Mouse (Mus musculus) embryonic facial prominence, embryonic 12.5 days (tissue): ENCODE data around the gene Fanci. TPM values are rescaled to one million over a fixed set of nuclear protein-coding genes. Genes with fewer than 3 reads are reported as not detected.
A peak's percentile ranks its signal among the peaks of the same experiment; 100 is the strongest.

ENCODE experiments used
- ATAC-seq: fragments of 200-750 bp; cut with Nextera tagmentation; 2 replicates; pipeline ENCODE4 v1.8.0; 2017; ENCODE audit not compliant: insufficient number of reproducible peaks, insufficient read depth, low FRiP score, low TSS enrichment
- H3K27ac ChIP-seq: fragments of 300-500 bp; sonication (generic); 2 replicates; pipeline ENCODE4 v1.5.1; 2016; ENCODE audit warnings: mild to moderate bottlenecking
- H3K27me3 ChIP-seq: fragments of 300-500 bp; sonication (generic); 2 replicates; pipeline ENCODE4 v1.6.1; 2016; ENCODE audit warnings: mild to moderate bottlenecking, moderate library complexity
- H3K36me3 ChIP-seq: fragments of 300-500 bp; sonication (generic); 2 replicates; pipeline ENCODE4 v1.6.1; 2016; ENCODE audit warnings: mild to moderate bottlenecking
- H3K4me1 ChIP-seq: fragments of 300-500 bp; sonication (generic); 2 replicates; pipeline ENCODE4 v1.6.1; 2016
- H3K4me2 ChIP-seq: fragments of 300-500 bp; sonication (generic); replicated peaks from 2 replicates; pipeline ENCODE4 v1.6.1; 2016; ENCODE audit warnings: mild to moderate bottlenecking, moderate library complexity
- H3K4me3 ChIP-seq: fragments of 300-500 bp; sonication (generic); 2 replicates; pipeline ENCODE4 v1.5.1; 2016; ENCODE audit warnings: mild to moderate bottlenecking
- H3K9ac ChIP-seq: fragments of 300-500 bp; sonication (generic); 2 replicates; pipeline ENCODE4 v1.6.1; 2016; ENCODE audit warnings: mild to moderate bottlenecking, moderate library complexity
- H3K9me3 ChIP-seq: fragments of 300-500 bp; sonication (generic); 2 replicates; pipeline ENCODE4 v1.6.1; 2016; ENCODE audit warnings: mild to moderate bottlenecking, moderate library complexity
- WGBS: fragments of 180-500 bp; shearing (Covaris S2); methylation state at CpG from one replicate; pipeline ENCODE4 v1.1.7; 2016; 5-methylcytosine and 5-hydroxymethylcytosine counted together
- polyA plus RNA-seq: library from polyadenylated mRNA; unstranded; fragments of >200 nt; fragmentation: Nextera tagmentation; extraction: Ambion mirVana; gene quantifications from 2 replicates; pipeline ENCODE4 v1.2.1, GENCODE M21; 2016

Fanci gene
- polyA plus RNA-seq, 1 experiment from 2014 or later = 12.7 TPM

DNA sequence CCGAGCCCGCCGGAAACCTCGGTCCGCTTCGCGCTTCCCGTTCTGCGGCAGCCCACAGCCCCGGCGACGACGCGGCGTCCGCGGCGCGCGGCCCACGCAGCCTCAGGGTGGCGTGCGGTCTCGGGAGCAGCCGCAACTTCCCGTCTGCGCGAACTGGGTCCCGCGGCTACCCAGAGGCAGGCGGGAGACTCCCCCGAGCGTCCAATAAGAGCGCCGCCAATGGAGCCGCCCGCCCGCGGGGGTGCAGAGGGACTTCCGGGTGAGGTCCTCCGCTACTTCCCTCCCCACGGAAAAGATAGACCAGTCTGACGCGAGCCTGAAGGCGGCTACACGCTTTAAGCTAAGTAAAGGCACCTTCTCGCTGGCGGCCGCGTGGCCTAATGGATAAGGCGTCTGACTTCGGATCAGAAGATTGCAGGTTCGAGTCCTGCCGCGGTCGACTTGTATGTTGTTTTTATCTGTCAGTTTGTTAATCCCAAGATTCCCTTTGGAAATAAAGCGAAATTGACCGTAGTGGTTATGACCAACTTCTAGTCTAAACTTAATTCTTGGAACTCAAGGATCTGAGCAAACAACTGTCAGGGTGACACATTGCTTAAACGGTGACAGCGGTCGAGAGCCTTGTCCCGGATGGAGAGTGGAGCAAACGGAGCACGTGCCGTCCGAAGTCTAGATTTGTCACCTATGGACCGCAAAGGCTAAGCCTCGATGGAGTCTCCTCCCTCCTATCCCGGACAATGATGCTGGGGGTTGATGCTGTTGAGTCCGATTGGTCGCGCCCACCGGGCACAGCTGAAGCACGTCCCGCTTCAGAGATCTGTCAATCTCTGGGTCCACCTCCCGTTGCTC lies 74.5 kb downstream of the Fanci start, which contains the start of gene Polg:
Gene Polg (minus strand): TSS at position 310 of the 849 bp plus-strand sequence.
- Histone ChIP-seq H3K9me3 (no peaks in the 10 kb centered on the region), H3K4me2 (peak within 1 kb of the TSS; percentile 94), H3K4me3 (peak within 1 kb of the TSS; percentile 82), H3K9ac (peak within 1 kb of the TSS; percentile 76), H3K27ac (peak within 1 kb of the TSS; percentile 84), H3K36me3 (peaks cover 16% of the 10 kb centered on the region), H3K27me3 (peaks cover 9% of the 10 kb centered on the region), H3K4me1 (peaks cover 19% of the 10 kb centered on the region)
- under 1% methylated on average over 76 of the region's 76 CpGs for WGBS
- peak; percentile 92 for ATAC-seq

DNA sequence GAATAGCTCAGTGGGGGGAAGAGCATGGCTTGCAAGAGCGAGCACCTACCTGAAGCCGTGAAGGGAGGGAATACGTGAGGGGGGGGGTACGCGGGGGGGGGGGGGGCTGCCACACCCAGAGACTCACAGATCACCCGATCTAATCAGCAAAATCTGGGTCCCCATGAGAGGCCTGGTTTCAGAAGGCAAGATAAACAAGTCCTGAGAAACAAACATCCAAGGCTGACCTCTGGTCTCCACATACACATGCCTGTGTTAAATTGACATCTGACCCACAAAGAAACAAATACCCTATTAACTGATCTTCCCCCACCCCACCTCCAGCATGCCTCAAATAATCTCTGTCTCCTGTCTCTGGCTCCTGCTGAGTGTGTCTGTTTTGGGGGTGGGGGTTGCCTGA lies 76.2 kb downstream of the Fanci start:
- no peak for ATAC-seq
- H3K27me3 ChIP-seq = peaks cover 9% of the 10 kb centered on the region
- H3K9ac ChIP-seq = no peak overlapping the region
- peaks cover 19% of the 10 kb centered on the region for H3K4me1 ChIP-seq
- peak overlapping the region; percentile 23 for H3K4me3 ChIP-seq
- WGBS = 0% methylated on average over 1 of the region's 6 CpGs
- peaks cover 5% of the 10 kb centered on the region; the same call in 1 of the 2 replicates for H3K36me3 ChIP-seq
- H3K9me3 ChIP-seq = no peaks in the 10 kb centered on the region
- H3K27ac ChIP-seq = no peak overlapping the region
- H3K4me2 ChIP-seq = peak overlapping the region; percentile 94

DNA sequence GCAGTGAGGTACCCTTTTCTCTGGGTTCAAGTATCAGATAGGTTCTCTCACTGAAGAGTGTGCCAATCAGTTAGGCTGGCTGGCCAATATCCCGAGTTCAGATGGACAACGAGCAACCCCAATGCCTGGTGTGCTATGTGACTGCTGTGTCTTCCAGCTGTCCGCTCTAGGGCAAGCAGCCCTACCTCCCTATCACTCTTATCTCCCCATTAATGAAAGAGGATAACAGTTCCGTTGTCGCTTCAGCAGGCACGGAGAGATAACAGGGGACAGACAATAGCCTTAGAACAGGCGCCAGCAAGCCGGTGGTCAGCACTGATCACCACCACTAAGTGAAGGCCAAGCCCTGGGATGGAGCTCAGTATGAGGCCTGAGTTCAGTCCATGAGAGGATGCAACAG lies 77.3 kb downstream of the Fanci start:
- Histone ChIP-seq H3K27me3 (peaks cover 9% of the 10 kb centered on the region), H3K9me3 (no peaks in the 10 kb centered on the region), H3K4me3 (no peak overlapping the region), H3K36me3 (no peaks in the 10 kb centered on the region), H3K4me1 (peaks cover 19% of the 10 kb centered on the region), H3K9ac (no peak overlapping the region), H3K27ac (no peak overlapping the region), H3K4me2 (no peak overlapping the region)
- 47% methylated on average over 8 of the region's 8 CpGs for WGBS
- no peak for ATAC-seq

DNA sequence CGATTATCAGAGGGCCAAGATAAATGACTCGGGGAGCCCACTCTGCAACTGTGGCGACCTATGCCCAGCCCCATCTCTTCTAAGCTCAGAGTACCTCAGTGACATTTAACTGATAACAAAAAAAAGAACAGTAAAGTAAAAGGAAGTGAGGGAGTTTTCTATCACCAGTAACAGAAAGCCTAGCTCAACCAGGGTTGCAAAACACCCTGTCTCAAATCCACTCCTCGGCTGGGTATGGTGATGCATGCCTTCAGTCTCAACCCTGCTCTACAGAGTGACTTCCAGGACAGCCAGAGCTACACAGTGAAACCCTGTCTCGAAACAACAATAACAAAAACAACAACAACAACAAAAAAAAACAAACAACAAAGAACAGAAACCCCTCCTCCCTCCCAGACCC lies 78.0 kb downstream of the Fanci start:
- no peak for ATAC-seq
- Histone ChIP-seq H3K4me1 (peaks cover 14% of the 10 kb centered on the region), H3K9ac (no peak overlapping the region), H3K27me3 (peaks cover 2% of the 10 kb centered on the region; the same call in 1 of the 2 replicates), H3K9me3 (no peaks in the 10 kb centered on the region), H3K4me2 (no peak overlapping the region), H3K36me3 (no peaks in the 10 kb centered on the region), H3K27ac (no peak overlapping the region), H3K4me3 (no peak overlapping the region)
- 73% methylated on average over 5 of the region's 5 CpGs for WGBS

DNA sequence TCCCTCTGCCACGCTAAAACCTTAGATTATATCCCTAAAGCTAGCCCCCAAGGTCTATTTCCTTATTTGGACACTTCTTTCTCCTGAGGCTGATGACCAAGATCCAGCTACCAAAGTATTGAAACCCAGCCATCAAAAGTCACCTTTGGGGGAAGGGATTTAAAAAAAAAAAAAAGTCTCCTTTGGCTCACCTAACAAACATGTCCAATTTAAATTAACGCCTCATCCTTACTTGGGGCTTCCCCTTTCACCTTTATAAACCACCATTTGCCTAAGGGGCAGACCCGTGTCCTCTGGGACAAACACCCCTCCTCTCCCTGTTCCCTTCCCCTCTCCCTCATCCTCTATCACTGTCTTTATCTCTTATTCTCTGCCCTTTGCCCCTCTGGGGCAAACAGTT lies 79.0 kb downstream of the Fanci start:
- Histone ChIP-seq H3K36me3 (no peaks in the 10 kb centered on the region), H3K27ac (no peak overlapping the region), H3K27me3 (no peaks in the 10 kb centered on the region), H3K9ac (no peak overlapping the region), H3K4me2 (no peak overlapping the region), H3K4me3 (no peak overlapping the region), H3K4me1 (peaks cover 8% of the 10 kb centered on the region; the same call in 1 of the 2 replicates), H3K9me3 (no peaks in the 10 kb centered on the region)
- ATAC-seq = no peak
- WGBS = 63% methylated on average over 3 of the region's 3 CpGs

DNA sequence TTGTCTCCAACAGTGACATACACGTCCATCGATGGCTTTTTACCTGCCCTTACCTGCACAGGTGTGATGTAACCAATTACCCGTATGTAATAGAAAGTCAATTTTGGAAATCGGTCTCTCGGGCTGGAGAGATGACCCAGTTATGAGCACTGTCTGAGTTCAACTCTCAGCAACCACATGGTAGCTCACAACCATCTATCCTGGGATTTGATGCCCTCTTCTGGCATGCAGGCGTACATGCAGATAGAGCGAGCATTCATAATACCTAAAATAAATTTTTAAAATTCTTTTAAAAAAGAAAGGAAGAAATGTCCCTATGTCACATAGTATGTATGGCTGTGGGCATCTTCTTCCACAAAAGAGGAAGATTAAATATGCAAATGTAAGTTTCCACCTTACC lies 79.7 kb downstream of the Fanci start:
- Histone ChIP-seq H3K4me3 (no peak overlapping the region), H3K9me3 (no peaks in the 10 kb centered on the region), H3K36me3 (no peaks in the 10 kb centered on the region), H3K27me3 (no peaks in the 10 kb centered on the region), H3K4me1 (peaks cover 8% of the 10 kb centered on the region; the same call in 1 of the 2 replicates), H3K27ac (no peak overlapping the region), H3K4me2 (no peak overlapping the region), H3K9ac (no peak overlapping the region)
- ATAC-seq = no peak
- 66% methylated on average over 7 of the region's 7 CpGs for WGBS

DNA sequence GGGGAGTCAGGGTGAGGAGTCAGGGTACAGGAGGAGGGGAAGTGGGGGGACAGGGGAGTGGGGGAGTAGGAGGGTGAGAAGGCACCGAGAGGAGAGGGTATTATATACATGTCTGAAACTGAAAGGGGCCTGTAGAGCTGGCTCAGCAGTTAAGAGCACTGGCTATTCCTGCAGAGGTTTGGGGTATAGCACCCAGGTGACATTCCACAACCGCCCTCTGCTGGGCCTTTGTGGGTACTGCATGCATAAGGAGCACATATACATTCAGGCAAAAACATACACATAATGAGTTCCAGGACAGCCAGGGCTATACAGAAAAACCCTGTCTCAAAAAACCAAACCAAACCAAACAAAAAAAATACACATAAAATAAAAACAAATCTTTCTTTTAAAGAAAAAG lies 81.1 kb downstream of the Fanci start:
- 55% methylated on average over 2 of the region's 2 CpGs for WGBS

DNA sequence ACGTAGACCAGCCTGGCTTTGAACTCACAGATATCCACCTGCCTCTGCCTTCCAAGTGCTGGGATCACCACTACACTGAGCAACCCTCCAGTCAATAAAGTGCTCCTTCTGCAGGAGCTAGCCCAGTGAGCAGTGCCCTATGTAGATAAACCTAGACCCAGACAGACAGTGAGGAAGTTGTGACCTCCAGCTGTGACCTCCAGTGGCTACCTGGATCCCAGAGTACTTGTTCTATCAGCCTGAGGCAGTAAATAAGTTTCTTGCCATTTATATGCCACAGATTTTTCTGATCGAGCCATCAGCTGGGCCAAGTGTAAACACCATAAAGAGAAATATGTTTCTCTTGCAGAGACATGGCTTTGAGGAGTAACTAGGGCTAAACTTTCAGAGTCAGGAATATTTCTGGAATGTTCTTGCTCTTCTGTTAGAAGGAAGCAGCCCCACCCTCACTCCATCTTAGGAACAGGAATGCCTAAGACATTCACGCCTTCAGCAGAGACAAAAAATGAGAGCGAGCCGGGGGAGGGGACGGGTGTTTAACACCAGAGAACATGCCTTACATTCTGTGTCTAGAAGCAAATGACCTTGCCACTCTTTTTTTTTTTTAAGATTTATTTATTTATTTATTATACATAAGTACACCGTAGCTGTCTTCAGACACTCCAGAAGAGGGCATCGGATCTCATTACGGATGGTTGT lies 81.9 kb downstream of the Fanci start:
- H3K27me3 ChIP-seq = no peaks in the 10 kb centered on the region
- no peak for ATAC-seq
- 90% methylated on average over 9 of the region's 9 CpGs for WGBS

More for the DNA sequence above, 81.1 kb downstream of the Fanci start:
- H3K27me3 ChIP-seq = no peaks in the 10 kb centered on the region
- H3K4me2 ChIP-seq = no peak overlapping the region
- no peak overlapping the region for H3K4me3 ChIP-seq
- no peaks in the 10 kb centered on the region for H3K9me3 ChIP-seq
- H3K36me3 ChIP-seq = no peaks in the 10 kb centered on the region
- no peak overlapping the region for H3K9ac ChIP-seq
- ATAC-seq = no peak
- no peak overlapping the region for H3K27ac ChIP-seq
- peaks cover 6% of the 10 kb centered on the region; the same call in 1 of the 2 replicates for H3K4me1 ChIP-seq

DNA sequence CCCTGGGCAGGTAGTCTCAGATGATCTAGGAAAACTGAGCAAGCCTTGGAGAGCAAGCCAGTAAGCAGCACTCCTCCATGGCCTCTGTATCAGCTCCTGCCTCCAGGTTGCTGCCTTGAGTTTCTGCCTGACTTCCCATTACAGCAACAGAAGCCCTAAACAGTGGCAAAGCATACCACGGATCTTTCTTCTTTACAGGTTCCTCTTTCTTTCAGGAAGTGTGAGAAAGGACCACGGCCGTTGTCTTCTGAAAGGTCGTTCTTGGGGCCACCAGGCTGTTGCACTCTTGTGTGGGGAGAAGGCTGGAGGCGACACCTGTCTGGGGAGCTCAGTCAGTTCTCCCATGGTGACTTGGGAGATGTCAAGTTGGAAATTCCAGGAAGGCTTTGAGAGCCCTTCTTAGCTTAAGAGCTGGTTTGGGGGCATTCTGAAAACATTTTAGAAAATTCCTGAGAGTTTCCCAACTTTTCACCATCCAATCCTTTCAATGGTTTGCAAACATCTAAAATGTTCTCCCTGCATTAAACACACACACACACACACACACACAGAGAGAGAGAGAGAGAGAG lies 83.2 kb downstream of the Fanci start:
- H3K4me3 ChIP-seq = no peak overlapping the region
- no peak overlapping the region for H3K27ac ChIP-seq
- H3K4me1 ChIP-seq = no peaks in the 10 kb centered on the region
- no peak for ATAC-seq
- no peaks in the 10 kb centered on the region for H3K27me3 ChIP-seq
- H3K9me3 ChIP-seq = no peaks in the 10 kb centered on the region
- no peaks in the 10 kb centered on the region for H3K36me3 ChIP-seq
- WGBS = 78% methylated on average over 5 of the region's 5 CpGs
- no peak overlapping the region for H3K9ac ChIP-seq
- H3K4me2 ChIP-seq = no peak overlapping the region

More for the DNA sequence above, 81.9 kb downstream of the Fanci start:
- no peaks in the 10 kb centered on the region for H3K4me1 ChIP-seq
- H3K9ac ChIP-seq = no peak overlapping the region
- H3K27ac ChIP-seq = no peak overlapping the region
- H3K4me2 ChIP-seq = no peak overlapping the region
- H3K36me3 ChIP-seq = no peaks in the 10 kb centered on the region
- no peak overlapping the region for H3K4me3 ChIP-seq
- H3K9me3 ChIP-seq = no peaks in the 10 kb centered on the region

DNA sequence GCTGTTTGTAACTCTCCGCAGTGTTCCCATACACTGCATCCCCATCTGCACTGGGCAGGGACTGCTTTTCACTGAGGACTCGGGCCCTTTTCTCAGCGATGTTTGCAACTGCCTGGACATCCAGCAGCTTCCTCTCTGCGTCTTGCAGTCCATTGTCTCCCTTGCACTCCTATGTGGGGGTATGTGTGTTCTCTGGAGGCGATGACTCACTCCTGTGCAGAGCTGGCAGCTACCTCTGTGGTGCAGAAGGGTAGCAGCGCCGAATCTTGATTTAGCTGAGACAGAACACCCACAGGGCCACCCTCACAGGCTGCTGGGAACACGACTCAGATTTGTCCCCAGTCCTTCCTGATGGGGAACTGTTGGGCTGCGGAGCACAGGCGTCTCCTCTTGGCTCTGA lies 94.8 kb downstream of the Fanci start:
- no peaks in the 10 kb centered on the region for H3K27me3 ChIP-seq
- no peaks in the 10 kb centered on the region for H3K9me3 ChIP-seq
- WGBS = 66% methylated on average over 10 of the region's 10 CpGs
- H3K4me3 ChIP-seq = no peak overlapping the region
- no peaks in the 10 kb centered on the region for H3K36me3 ChIP-seq
- H3K27ac ChIP-seq = no peak overlapping the region
- no peak overlapping the region for H3K9ac ChIP-seq
- no peak overlapping the region for H3K4me2 ChIP-seq
- ATAC-seq = no peak
- no peaks in the 10 kb centered on the region for H3K4me1 ChIP-seq

DNA sequence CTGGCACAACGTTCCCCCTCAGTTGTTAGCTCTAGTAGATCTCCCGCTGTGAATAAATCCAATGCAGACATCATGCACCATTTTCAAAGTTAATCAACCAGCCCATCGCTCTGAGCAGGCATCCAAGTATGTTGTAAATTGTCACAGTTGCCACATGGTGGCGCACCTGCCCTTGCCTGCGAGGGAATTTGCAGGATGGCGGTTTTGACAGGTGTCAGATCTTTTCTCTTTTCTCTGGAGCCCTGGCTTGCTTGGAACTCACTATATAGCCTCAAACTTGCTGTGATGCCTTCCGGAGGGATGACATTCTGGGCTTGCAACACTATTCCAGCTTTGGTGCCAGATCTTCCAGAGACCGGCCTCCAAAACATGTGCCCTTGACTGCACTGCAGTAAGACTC lies 102.2 kb downstream of the Fanci start:
- Histone ChIP-seq H3K4me3 (no peak overlapping the region), H3K27me3 (peaks cover 50% of the 10 kb centered on the region), H3K9ac (no peak overlapping the region), H3K4me1 (no peaks in the 10 kb centered on the region), H3K27ac (no peak overlapping the region), H3K4me2 (no peak overlapping the region), H3K9me3 (no peaks in the 10 kb centered on the region), H3K36me3 (no peaks in the 10 kb centered on the region)
- WGBS = 10% methylated on average over 8 of the region's 8 CpGs
- ATAC-seq = no peak
